Mouse (Mus musculus) embryonic fibroblast, embryonic 13.5 days (primary cell): Measurements from ENCODE around the gene Tbc1d19.

ENCODE experiments used
- CTCF ChIP-seq: IDR thresholded peaks from 2 replicates; pipeline ENCODE4 v1.5.1; 2011; ENCODE audit warnings: mild to moderate bottlenecking, control low read depth, low read length, moderate library complexity, borderline replicate concordance; ENCODE audit not compliant: insufficient read depth
- POLR2A ChIP-seq: IDR thresholded peaks from 2 replicates; pipeline ENCODE4 v1.6.1; 2011; ENCODE audit warnings: low read depth, mild to moderate bottlenecking, control low read depth, low read length, moderate library complexity

DNA sequence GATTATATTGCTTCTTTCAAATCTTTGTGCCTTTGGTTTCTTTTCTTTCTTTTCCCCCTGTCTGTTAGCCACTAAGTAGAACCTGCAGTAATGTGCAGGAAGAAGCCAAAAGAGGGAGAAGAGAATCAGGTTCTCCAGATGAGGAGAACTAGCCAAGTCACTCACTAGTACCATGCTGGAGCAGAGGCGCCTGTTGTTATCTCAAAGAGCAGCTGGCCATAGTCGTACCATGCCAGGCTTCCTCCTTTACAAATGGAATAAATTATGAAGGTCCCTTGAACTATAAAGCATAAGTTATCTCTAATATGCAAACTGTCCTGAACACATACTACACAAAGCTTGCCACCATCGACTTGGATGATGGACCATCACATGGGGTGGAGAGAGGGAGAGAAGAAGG, 99.8 kb downstream of the Tbc1d19 start:
- TF ChIP-seq POLR2A (no peak), CTCF (no peak)
